Mouse (Mus musculus) fat pad, adult 2 months (tissue): ENCODE results near the gene Cox8b.
"Not testable (repeated sequence)": the region's sequence is repeated elsewhere in the genome, so short reads cannot be mapped to it uniquely, and the experiment has no call there.

Experiments used
- DNase-seq: peaks from one replicate; pipeline ENCODE4 v3.0.0-alpha.2; 2011; ENCODE audit warnings: low read depth, low spot score; ENCODE audit errors: extremely low read depth

Cox8b gene

GRCm38 (mm10) chr7:140914031-140914690, 13.9 kb upstream of the Cox8b start:
- no peak for DNase-seq

GRCm38 (mm10) chr7:140912846-140913482, 12.7 kb upstream of the Cox8b start:
- no peak for DNase-seq

GRCm38 (mm10) chr7:140912293-140912692, 12.0 kb upstream of the Cox8b start:
- no peak for DNase-seq

GRCm38 (mm10) chr7:140908634-140909107, 8.4 kb upstream of the Cox8b start:
- DNase-seq, result no peak

GRCm38 (mm10) chr7:140908181-140908580, 7.9 kb upstream of the Cox8b start:
- no peak for DNase-seq

- no peak for DNase-seq
Measured at GRCm38 (mm10) chr7:140907697-140908096, 7.5 kb upstream of the Cox8b start.

- DNase-seq, result no peak
Measured at GRCm38 (mm10) chr7:140907131-140907530, 6.9 kb upstream of the Cox8b start.

- DNase-seq, result no peak
Measured at GRCm38 (mm10) chr7:140905642-140906081, 5.4 kb upstream of the Cox8b start.

- no peak for DNase-seq
Measured at GRCm38 (mm10) chr7:140903212-140903611, 3.0 kb upstream of the Cox8b start.

GRCm38 (mm10) chr7:140902036-140902875, 2.0 kb upstream of the Cox8b start:
- DNase-seq, result peak; percentile 87

GRCm38 (mm10) chr7:140899121-140899520, 1.1 kb downstream of the Cox8b start:
- DNase-seq, result peak; percentile 81

GRCm38 (mm10) chr7:140897863-140898262, 2.4 kb downstream of the Cox8b start:
- peak; percentile 58 for DNase-seq

- DNase-seq, result no peak
Measured at GRCm38 (mm10) chr7:140894611-140895010, 5.6 kb downstream of the Cox8b start.

- DNase-seq, result peak; percentile 92
Measured at GRCm38 (mm10) chr7:140894031-140894430, 6.2 kb downstream of the Cox8b start.

- not testable (repeated sequence) for DNase-seq
Measured at GRCm38 (mm10) chr7:140890636-140891035, 9.6 kb downstream of the Cox8b start.

GRCm38 (mm10) chr7:140882469-140882803, 17.8 kb downstream of the Cox8b start:
- no peak for DNase-seq

GRCm38 (mm10) chr7:140881696-140882468, 18.4 kb downstream of the Cox8b start, which contains the start of the genes Psmd13 and Sirt3:
Gene Psmd13 (plus strand): TSS chr7:140881968.
Gene Sirt3 (minus strand): TSS chr7:140882309.
- no peak for DNase-seq

GRCm38 (mm10) chr7:140880865-140881515, 19.3 kb downstream of the Cox8b start:
- no peak for DNase-seq

- DNase-seq, result no peak
Measured at GRCm38 (mm10) chr7:140880419-140880818, 19.8 kb downstream of the Cox8b start.

GRCm38 (mm10) chr7:140879355-140879754, 20.9 kb downstream of the Cox8b start:
- no peak for DNase-seq
